Mouse (Mus musculus) olfactory bulb, adult 2 months (tissue): ENCODE measurements around the gene Ak4. TPM values are rescaled to one million over a fixed set of nuclear protein-coding genes. Genes with fewer than 3 reads are reported as not detected.

ENCODE experiments used
- H3K27ac ChIP-seq: fragments of 200-500 bp; 2 replicates; pipeline ENCODE4 v1.5.1; 2012; ENCODE audit warnings: low read depth, low read length; ENCODE audit not compliant: insufficient read depth
- H3K4me1 ChIP-seq: fragments of 200-500 bp; 2 replicates; pipeline ENCODE4 v1.6.1; 2012; ENCODE audit warnings: low read length; ENCODE audit not compliant: control insufficient read depth, insufficient read depth
- H3K4me3 ChIP-seq: fragments of 200-500 bp; 2 replicates; pipeline ENCODE4 v1.5.1; 2012; ENCODE audit warnings: mild to moderate bottlenecking, low read depth, low read length, moderate library complexity; ENCODE audit not compliant: insufficient read depth
- CTCF ChIP-seq: fragments of 200-500 bp; IDR thresholded peaks from 2 replicates; pipeline ENCODE4 v1.5.1; 2012; ENCODE audit warnings: low read depth, mild to moderate bottlenecking, low read length, moderate library complexity; ENCODE audit not compliant: insufficient read depth
- POLR2A ChIP-seq: fragments of 200-500 bp; IDR thresholded peaks from 2 replicates; pipeline ENCODE4 v1.6.1; 2012; ENCODE audit warnings: mild to moderate bottlenecking, low read depth, low read length, moderate library complexity; ENCODE audit not compliant: insufficient read depth
- WGBS: fragments of 180-500 bp; shearing (Covaris S2); methylation state at CpG from one replicate; pipeline ENCODE4 v1.1.7; 2018; 5-methylcytosine and 5-hydroxymethylcytosine counted together
- polyA plus RNA-seq: library from polyadenylated mRNA; stranded (reverse); fragments of >200 nt; gene quantifications from 2 replicates; pipeline ENCODE4 v1.2.4, GENCODE M21; 2012; ENCODE audit warnings: low replicate concordance; ENCODE audit not compliant: missing spikeins, insufficient read depth, insufficient read length

Gene Ak4
- polyA plus RNA-seq, 1 experiment, result not detected

DNA sequence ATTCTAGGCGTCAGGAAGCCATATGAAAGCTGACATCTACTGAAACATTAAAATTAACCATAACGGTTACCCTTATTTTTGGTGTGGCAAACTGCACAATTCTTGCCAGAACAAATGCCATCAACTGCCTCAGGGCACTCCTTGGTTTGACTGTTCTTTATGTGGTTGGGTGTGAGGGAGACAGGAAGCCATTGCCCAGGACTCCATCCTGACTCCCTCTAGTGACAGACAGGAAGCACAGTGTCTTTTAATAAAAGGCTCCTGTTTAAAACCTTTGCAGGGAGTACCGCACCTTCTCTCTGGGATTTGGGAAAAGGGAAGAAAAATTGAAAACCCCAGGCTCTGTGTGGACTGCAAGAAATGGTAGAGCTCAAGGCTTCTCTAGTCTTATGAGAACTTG lies 47.2 kb downstream of the Ak4 start:
- H3K4me3 ChIP-seq, result no peak overlapping the region
- H3K27ac ChIP-seq, result no peak overlapping the region
- no peaks in the 10 kb centered on the region for H3K4me1 ChIP-seq
- 89% methylated on average over 3 of the region's 3 CpGs for WGBS
- no peak for TF ChIP-seq CTCF
- no peak for TF ChIP-seq POLR2A

DNA sequence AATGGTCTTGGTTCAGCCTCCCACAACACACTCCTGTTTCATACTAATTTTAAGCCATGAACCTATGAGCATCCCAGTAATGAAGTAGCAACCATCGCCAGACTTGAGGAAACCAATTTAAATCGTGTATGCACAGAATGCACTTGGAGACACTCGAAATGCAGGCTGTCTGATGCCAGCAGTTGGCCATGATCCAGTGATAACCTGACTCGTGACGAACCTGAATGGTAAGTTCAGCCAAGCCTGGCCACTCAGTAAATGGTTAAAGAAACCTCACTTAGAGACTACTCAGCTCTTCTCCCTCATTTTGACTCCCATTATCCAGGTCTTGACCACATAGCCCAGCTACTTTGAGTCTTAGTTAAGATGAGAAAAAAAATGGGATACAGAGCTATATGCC lies 50.2 kb downstream of the Ak4 start:
- Histone ChIP-seq H3K27ac (no peak overlapping the region), H3K4me3 (no peak overlapping the region), H3K4me1 (peaks cover 4% of the 10 kb centered on the region; the same call in 1 of the 2 replicates)
- TF ChIP-seq CTCF (no peak), POLR2A (no peak)
- 72% methylated on average over 5 of the region's 5 CpGs for WGBS

DNA sequence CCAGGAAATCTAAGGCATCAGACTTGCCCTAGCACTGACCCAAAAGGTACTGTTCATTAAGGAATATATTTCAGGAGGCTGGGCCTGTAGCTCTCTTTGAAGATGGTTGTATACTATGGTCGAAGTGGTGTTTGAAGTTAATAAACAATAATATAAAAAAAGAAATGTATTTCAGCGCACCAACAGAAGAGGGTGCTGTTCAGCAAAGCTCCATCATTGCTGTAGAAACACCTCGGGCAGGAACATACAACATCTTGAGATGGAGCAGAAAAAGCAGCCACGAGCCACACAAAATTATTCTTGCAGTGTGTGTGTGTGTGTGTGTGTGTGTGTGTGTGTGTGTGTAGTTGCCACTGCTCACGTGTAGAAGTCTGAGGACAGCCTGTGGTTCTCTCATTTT lies 51.5 kb downstream of the Ak4 start:
- 36% methylated on average over 5 of the region's 5 CpGs for WGBS

DNA sequence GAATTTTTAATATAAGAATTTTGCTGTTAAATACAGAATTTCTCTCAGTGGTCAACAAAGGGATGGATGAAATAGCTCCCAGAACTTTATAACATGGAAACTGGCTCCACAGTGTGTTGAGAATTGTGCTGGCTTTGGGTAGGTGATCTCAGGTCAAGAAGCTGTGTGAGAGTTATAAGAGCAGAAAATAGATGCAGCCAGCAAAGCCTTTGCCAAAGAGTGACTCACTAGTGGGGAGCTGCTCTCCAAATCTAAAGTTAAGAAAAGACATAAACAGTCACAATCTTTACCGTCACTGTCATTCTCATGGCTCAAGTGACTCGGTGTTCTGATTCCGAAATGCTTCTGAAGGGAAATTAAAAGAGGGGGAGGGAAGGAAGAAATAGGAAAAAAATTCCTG lies 53.7 kb downstream of the Ak4 start:
- TF ChIP-seq POLR2A, result no peak
- TF ChIP-seq CTCF, result no peak
- WGBS, result 45% methylated on average over 3 of the region's 3 CpGs
- H3K27ac ChIP-seq, result no peak overlapping the region
- peaks cover 4% of the 10 kb centered on the region; the same call in 1 of the 2 replicates for H3K4me1 ChIP-seq
- no peak overlapping the region for H3K4me3 ChIP-seq

More for the DNA sequence above, 51.5 kb downstream of the Ak4 start:
- no peak for TF ChIP-seq POLR2A
- TF ChIP-seq CTCF, result no peak
- H3K27ac ChIP-seq, result no peak overlapping the region
- no peak overlapping the region for H3K4me3 ChIP-seq
- peaks cover 4% of the 10 kb centered on the region; the same call in 1 of the 2 replicates for H3K4me1 ChIP-seq

DNA sequence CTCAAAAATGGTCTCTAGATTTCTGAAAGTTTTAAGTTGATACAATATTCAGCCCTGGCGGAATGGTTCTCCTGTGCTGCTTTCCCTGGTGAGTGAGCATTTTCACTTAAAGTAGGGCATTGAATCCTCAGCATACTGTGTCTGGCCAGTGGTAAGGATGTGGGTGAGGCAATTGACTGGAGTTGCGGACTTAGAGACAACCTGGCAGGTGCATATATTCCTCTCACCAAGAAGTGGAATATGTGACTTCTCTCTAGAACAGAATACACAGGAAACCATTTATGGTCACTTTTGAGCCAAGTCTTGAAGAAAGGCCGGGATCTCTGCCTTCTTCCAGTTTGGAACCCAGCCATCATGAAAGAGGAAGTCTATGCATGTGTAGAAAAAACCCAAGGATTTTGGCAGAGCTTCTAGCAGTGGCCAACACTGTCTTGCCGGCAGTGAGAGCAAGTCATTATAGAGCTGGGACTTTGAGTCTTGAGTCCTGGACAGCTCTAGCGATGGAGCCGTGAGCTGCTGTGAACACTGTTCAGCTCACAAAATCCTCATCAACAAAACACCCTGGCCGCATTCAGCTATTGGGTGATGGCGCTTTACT lies 71.3 kb downstream of the Ak4 start:
- Histone ChIP-seq H3K27ac (no peak overlapping the region), H3K4me1 (no peaks in the 10 kb centered on the region), H3K4me3 (no peak overlapping the region)
- TF ChIP-seq POLR2A (no peak), CTCF (no peak)
- 68% methylated on average over 8 of the region's 8 CpGs for WGBS

DNA sequence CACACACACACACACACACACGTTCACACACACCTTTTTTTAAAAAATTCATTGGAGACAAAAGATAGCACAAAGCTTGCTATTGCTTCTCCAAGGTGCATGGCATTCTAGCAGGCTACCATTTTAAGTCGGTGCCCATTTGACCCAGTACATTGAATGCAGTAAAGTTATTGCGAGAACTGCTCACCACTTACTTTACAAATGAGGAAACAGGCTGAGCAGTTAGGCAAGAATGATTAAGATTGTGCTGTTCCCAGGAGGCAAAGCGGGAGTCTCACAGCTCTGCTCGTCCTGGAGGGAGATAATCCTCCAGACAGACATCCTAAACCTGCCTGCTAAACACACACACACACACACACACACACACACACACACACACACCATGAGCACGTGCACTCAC lies 72.6 kb downstream of the Ak4 start:
- Histone ChIP-seq H3K4me3 (no peak overlapping the region), H3K4me1 (peaks cover 5% of the 10 kb centered on the region), H3K27ac (no peak overlapping the region)
- TF ChIP-seq CTCF, result no peak
- TF ChIP-seq POLR2A, result no peak
- 86% methylated on average over 6 of the region's 6 CpGs for WGBS

DNA sequence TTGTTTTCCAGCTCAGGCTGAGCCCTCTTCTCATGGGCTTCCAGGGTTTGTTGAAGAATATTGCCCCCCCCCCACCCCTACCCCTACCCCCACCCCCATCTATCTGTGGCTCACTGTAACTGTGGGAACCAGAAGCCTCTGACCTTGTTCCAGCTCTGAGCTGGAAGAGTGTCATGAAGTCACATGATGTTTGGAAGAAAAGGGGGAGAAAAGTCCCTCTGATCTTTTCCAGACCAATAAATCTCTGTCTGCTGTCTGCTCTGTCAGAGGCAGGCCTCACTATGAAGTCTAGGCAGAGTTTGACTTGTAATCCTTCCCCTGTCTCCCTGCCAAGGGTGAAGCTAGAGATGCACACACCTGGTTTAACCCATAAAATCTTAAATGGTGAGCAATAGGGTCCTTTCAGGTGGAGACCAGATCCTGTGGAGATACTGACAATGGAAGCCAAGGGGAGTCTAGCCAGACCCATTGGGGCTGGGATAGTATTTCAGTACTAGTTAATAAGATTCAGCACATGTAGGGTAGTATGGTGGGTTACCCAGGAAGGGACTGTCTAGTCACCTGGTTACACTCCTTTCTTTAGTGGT lies 74.6 kb downstream of the Ak4 start:
- TF ChIP-seq POLR2A, result no peak
- TF ChIP-seq CTCF, result no peak
- Histone ChIP-seq H3K27ac (no peak overlapping the region), H3K4me3 (no peak overlapping the region), H3K4me1 (peaks cover 13% of the 10 kb centered on the region)

DNA sequence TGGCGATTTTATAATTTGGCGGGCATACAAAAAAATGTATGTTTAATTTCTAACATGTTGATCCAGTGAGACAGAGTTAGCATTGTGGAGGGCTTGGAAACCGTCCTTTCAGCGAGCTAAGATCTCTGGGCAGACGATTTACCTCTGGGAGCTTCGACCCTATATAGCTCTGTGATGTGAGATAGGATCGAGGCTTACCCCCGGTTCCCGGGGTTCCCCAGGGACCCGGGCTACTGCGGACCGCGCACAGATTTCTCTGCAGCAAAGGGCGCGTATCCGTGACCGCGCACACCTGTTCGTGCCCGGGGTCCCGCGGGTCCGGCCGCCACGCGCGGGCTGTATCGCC lies 77.1 kb downstream of the Ak4 start:
- TF ChIP-seq POLR2A, result no peak
- TF ChIP-seq CTCF, result no peak
- no peak overlapping the region for H3K27ac ChIP-seq
- 8% methylated on average over 28 of the region's 28 CpGs for WGBS
- peak overlapping the region; percentile 89 for H3K4me3 ChIP-seq
- peaks cover 13% of the 10 kb centered on the region for H3K4me1 ChIP-seq

DNA sequence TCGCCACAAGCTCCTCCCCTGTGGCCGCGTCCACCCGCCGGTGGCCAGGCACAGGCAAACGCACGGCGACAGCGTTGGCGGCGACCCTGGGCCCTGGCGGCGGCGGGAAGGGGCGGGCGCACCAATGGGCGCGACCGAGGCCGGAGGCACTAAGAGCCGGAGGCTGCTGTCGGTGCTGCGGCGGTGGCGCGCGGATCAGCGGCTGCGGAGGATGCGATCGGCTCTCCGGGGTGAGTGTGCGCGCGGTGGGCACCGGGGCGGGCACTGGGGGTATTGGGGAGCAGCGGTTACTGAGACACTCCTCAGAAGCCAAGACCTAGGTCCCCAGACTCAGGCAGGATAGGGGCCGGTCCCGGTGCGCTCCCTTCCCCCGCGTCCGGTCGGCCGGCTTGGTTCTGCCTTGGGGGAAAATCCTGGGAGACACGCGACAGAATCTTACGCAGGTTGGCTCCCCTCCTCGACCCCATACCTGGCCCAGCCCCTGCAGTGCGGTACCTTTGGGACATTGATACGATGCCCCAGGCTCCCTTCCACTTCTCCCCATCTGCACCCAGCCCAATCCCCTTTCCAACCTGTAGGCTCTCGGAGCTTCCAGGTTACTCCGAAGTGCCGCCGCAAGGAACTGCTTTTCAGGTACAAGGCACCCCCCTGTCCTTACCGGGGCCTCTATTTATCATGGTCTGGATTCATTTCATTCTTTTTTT lies 77.6 kb downstream of the Ak4 start, which contains the start of gene Dnajc6:
Dnajc6 (plus strand) TSS at position 115 of the 704 bp plus-strand sequence.
- peak within 1 kb of the TSS; percentile 89 for H3K4me3 ChIP-seq
- WGBS, result under 1% methylated on average over 57 of the region's 57 CpGs
- no peak within 1 kb of the TSS for H3K27ac ChIP-seq
- no peak for TF ChIP-seq POLR2A
- TF ChIP-seq CTCF, result no peak
- peaks cover 13% of the 10 kb centered on the region for H3K4me1 ChIP-seq
